Mouse (Mus musculus) kidney, embryonic 16.5 days (tissue): Measurements from ENCODE around the gene Ppan. TPM values are rescaled to one million over a fixed set of nuclear protein-coding genes. Genes with fewer than 3 reads are reported as not detected.

Source experiments
- ATAC-seq: fragments of 200-750 bp; cut with Nextera tagmentation; 2 replicates; pipeline ENCODE4 v1.8.0; 2017; ENCODE audit warnings: moderate TSS enrichment; ENCODE audit not compliant: low FRiP score, low TSS enrichment
- H3K27ac ChIP-seq: fragments of 300-500 bp; sonication (generic); 2 replicates; pipeline ENCODE4 v1.5.1; 2014; ENCODE audit warnings: low read length
- H3K27me3 ChIP-seq: fragments of 300-500 bp; sonication (generic); 2 replicates; pipeline ENCODE4 v1.6.1; 2014; ENCODE audit warnings: low read length, control low read depth, mixed read lengths; ENCODE audit not compliant: insufficient read depth
- H3K36me3 ChIP-seq: fragments of 300-500 bp; sonication (generic); 2 replicates; pipeline ENCODE4 v1.6.1; 2014; ENCODE audit warnings: low read length, control low read depth, mixed read lengths; ENCODE audit not compliant: insufficient read depth
- H3K4me1 ChIP-seq: fragments of 300-500 bp; sonication (generic); 2 replicates; pipeline ENCODE4 v1.6.1; 2014; ENCODE audit warnings: low read length, control low read depth, mixed read lengths; ENCODE audit not compliant: insufficient read depth
- H3K4me2 ChIP-seq: fragments of 300-500 bp; sonication (generic); replicated peaks from 2 replicates; pipeline ENCODE4 v1.6.1; 2014; ENCODE audit warnings: low read depth, low read length
- H3K4me3 ChIP-seq: fragments of 300-500 bp; sonication (generic); 2 replicates; pipeline ENCODE4 v1.5.1; 2014; ENCODE audit warnings: mild to moderate bottlenecking, low read length
- H3K9ac ChIP-seq: fragments of 300-500 bp; sonication (generic); replicated peaks from 2 replicates; pipeline ENCODE4 v1.6.1; 2014; ENCODE audit warnings: low read length
- H3K9me3 ChIP-seq: fragments of 300-500 bp; sonication (generic); 2 replicates; pipeline ENCODE4 v1.6.1; 2016; ENCODE audit warnings: low read length, control low read depth
- WGBS: fragments of 180-500 bp; shearing (Covaris S2); extraction: QIAGEN DNeasy Blood & Tissue Kit; methylation state at CpG from one replicate; pipeline ENCODE4 v1.1.7; 2014; 5-methylcytosine and 5-hydroxymethylcytosine counted together
- microRNA-seq: library from miRNA; unstranded; fragments of <30 nt; microRNA quantifications from one replicate; pipeline ENCODE4, GENCODE M21; 2016
- polyA plus RNA-seq: library from polyadenylated mRNA; unstranded; fragments of >200 nt; fragmentation: Nextera tagmentation; extraction: Ambion mirVana; gene quantifications from 2 replicates; pipeline ENCODE4 v1.2.1, GENCODE M21; 2015

Gene Ppan
- polyA plus RNA-seq, 1 experiment from 2014 or later: 95.3 TPM

DNA sequence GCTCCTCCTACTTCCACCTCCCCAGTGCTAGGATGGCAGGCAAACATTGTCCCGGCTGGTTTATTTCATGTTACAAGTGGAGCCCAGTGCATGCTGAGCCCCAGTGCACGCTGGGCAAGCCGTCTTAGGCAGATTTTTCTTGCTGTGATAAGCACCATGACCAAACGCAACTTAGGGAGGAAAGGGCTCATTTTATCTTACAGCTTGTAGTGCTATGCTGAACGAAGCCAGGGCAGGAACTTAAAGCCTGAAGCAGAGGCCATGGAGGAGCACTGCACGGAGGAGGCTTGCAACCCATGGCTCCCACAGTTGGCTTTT lies 14.2 kb downstream of the Ppan start:
- Histone ChIP-seq H3K4me1 (peaks cover 12% of the 10 kb centered on the region), H3K27ac (no peak overlapping the region), H3K4me2 (no peak overlapping the region), H3K9ac (peak overlapping the region; percentile 23; the same call in 1 of the 2 replicates), H3K27me3 (no peaks in the 10 kb centered on the region), H3K9me3 (no peaks in the 10 kb centered on the region), H3K36me3 (peaks cover 23% of the 10 kb centered on the region), H3K4me3 (no peak overlapping the region)
- WGBS: 27% methylated on average over 6 of the region's 6 CpGs
- ATAC-seq: no peak

DNA sequence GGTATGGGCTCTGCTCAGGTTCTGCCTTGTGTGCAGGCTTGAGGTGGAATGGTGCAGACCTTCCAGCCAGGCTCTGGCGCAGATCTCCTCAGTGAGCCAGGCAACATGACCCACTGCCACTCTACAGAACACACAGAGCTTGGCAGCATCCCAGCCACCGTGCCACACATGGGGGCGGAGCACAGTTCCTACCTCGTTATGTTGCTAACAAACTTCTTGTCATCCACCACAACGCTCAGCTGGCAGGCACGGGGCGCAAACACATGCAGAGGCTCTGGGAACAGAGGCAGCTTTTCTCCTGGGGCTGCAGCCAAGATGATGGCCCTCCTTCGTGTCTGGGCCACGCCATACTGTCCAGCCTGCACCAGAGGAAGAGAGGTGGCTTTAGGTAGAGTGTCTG lies 22.0 kb downstream of the Ppan start:
- no peaks in the 10 kb centered on the region for H3K9me3 ChIP-seq
- peaks cover 94% of the 10 kb centered on the region for H3K36me3 ChIP-seq
- H3K4me3 ChIP-seq: no peak overlapping the region
- H3K9ac ChIP-seq: no peak overlapping the region
- WGBS: 95% methylated on average over 9 of the region's 9 CpGs
- no peak overlapping the region for H3K27ac ChIP-seq
- H3K4me1 ChIP-seq: no peaks in the 10 kb centered on the region
- no peak overlapping the region for H3K4me2 ChIP-seq
- ATAC-seq: no peak
- no peaks in the 10 kb centered on the region for H3K27me3 ChIP-seq

DNA sequence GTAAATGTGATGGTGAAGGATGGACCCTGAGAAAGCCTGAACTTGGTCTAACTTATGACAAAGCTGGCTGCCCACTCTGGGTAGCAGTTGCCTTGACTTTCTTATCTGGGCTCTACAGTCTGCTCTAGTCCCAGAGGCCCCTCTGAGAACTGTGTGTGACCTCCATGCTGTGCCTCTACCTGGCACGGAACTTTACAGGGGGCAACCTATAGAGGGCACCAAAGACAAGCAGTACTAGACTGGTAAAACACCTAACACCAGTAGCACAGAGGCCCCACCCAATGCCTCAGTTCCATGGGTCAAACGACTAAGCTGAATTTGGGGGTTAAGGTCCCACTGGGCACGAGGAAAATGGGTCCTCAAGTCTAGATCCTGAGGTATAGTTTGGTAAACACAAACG lies 28.2 kb downstream of the Ppan start:
- Histone ChIP-seq H3K4me1 (no peaks in the 10 kb centered on the region), H3K36me3 (peaks cover 99% of the 10 kb centered on the region), H3K27me3 (no peaks in the 10 kb centered on the region), H3K4me2 (no peak overlapping the region), H3K9me3 (no peaks in the 10 kb centered on the region), H3K9ac (no peak overlapping the region), H3K4me3 (no peak overlapping the region), H3K27ac (no peak overlapping the region)
- WGBS: 81% methylated on average over 4 of the region's 4 CpGs
- ATAC-seq: no peak

DNA sequence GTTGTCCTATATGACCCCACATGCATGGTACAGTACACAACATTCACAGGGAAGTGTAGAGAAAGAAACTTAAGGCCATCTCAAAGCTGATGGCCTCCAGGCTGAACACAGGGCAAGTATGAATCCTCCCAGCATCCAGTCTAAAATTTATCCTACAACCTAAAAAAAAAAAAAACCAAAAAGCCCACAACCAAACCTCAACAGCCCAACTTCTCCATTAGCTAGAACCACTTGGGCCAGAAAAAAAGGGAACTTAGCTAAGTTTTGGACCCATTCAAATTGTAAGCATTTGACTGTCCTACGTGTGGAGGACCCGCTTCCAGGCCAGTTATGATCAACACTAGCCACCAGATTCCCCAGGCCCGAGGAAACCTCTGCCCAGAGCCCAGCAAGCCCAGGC lies 35.3 kb downstream of the Ppan start:
- no peak for ATAC-seq

More for the DNA sequence above, 35.3 kb downstream of the Ppan start:
- H3K27ac ChIP-seq: no peak overlapping the region
- peaks cover 99% of the 10 kb centered on the region for H3K36me3 ChIP-seq
- no peak overlapping the region for H3K4me2 ChIP-seq
- no peak overlapping the region for H3K4me3 ChIP-seq
- no peaks in the 10 kb centered on the region for H3K9me3 ChIP-seq
- H3K4me1 ChIP-seq: no peaks in the 10 kb centered on the region
- no peaks in the 10 kb centered on the region for H3K27me3 ChIP-seq
- 92% methylated on average over 3 of the region's 3 CpGs for WGBS
- no peak overlapping the region; the same call in 1 of the 2 replicates for H3K9ac ChIP-seq

Small RNA genes lying within 50 kb of the gene (microRNA-seq; reads per million reads assigned to microRNA genes)
- gene Mir7081: 0.79 reads per million

Other genes with a start within 250 kb of the Ppan start
- gene Ubl5, start 245.3 kb upstream of the Ppan start, polyA plus RNA-seq: 331 and 349 TPM in 2 replicates
- 20.5 and 24.5 TPM in 2 replicates for gene Fbxl12, start 243.4 kb upstream of the Ppan start, polyA plus RNA-seq
- gene Pin1, start 236.1 kb upstream of the Ppan start, polyA plus RNA-seq: 55.8 and 61.2 TPM in 2 replicates
- 6.5 and 6.6 TPM in 2 replicates for gene Olfm2, start 141.8 kb upstream of the Ppan start, polyA plus RNA-seq
- 2.5 TPM in 2 replicates for gene Col5a3, start 73.1 kb upstream of the Ppan start, polyA plus RNA-seq
- not detected in 2 replicates for gene Rdh8, start 69.7 kb upstream of the Ppan start, polyA plus RNA-seq
- 18.8 and 20.1 TPM in 2 replicates for gene A230050P20Rik, start 19.5 kb upstream of the Ppan start, polyA plus RNA-seq
- gene Angptl6, start 8.4 kb upstream of the Ppan start, polyA plus RNA-seq: 2.9 and 3.6 TPM in 2 replicates
- 299 and 319 TPM in 2 replicates for gene Eif3g, start 10.4 kb downstream of the Ppan start, polyA plus RNA-seq
- gene Dnmt1, start 71.7 kb downstream of the Ppan start, polyA plus RNA-seq: 107 and 110 TPM in 2 replicates
- 35.1 and 37.7 TPM in 2 replicates for gene S1pr2, start 88.6 kb downstream of the Ppan start, polyA plus RNA-seq
- gene Mrpl4, start 114.6 kb downstream of the Ppan start, polyA plus RNA-seq: 161 and 169 TPM in 2 replicates
- gene Icam1, start 127.8 kb downstream of the Ppan start, polyA plus RNA-seq: 14.2 and 18.0 TPM in 2 replicates
- gene Icam4, start 141.2 kb downstream of the Ppan start, polyA plus RNA-seq: 0.84 and 0.91 TPM in 2 replicates
- gene Icam5, start 143.9 kb downstream of the Ppan start, polyA plus RNA-seq: 0.39 and 0.45 TPM in 2 replicates
- gene Zglp1, start 178.9 kb downstream of the Ppan start, polyA plus RNA-seq: 0.59 and 0.64 TPM in 2 replicates
- 0.77 and 0.84 TPM in 2 replicates for gene Gm49373, start 184.9 kb downstream of the Ppan start, polyA plus RNA-seq
- 56.1 and 65.7 TPM in 2 replicates for gene Fdx1l, start 185.4 kb downstream of the Ppan start, polyA plus RNA-seq
- gene Gm38431, start 203.8 kb downstream of the Ppan start, polyA plus RNA-seq: 2.1 and 3.7 TPM in 2 replicates
- gene Raver1, start 203.8 kb downstream of the Ppan start, polyA plus RNA-seq: 66.8 and 78.7 TPM in 2 replicates
- 16.1 and 16.3 TPM in 2 replicates for gene Tyk2, start 243.1 kb downstream of the Ppan start, polyA plus RNA-seq